Mouse (Mus musculus) midbrain, embryonic 11.5 days (tissue): ENCODE measurements around the gene Slc6a9. TPM values are rescaled to one million over a fixed set of nuclear protein-coding genes. Genes with fewer than 3 reads are reported as not detected.

Experiments used
- ATAC-seq: fragments of 200-750 bp; cut with Nextera tagmentation; 2 replicates; pipeline ENCODE4 v1.8.0; 2017; ENCODE audit warnings: moderate TSS enrichment, moderate library complexity; ENCODE audit not compliant: low FRiP score
- DNase-seq: peaks from one replicate; pipeline ENCODE4 v3.0.0; 2015; ENCODE audit warnings: low spot score; ENCODE audit errors: missing footprints
- H3K27ac ChIP-seq: fragments of 300-500 bp; sonication (generic); 2 replicates; pipeline ENCODE4 v1.5.1; 2014; ENCODE audit warnings: low read depth, low read length
- H3K27me3 ChIP-seq: fragments of 300-500 bp; sonication (generic); 2 replicates; pipeline ENCODE4 v1.6.1; 2014; ENCODE audit warnings: mild to moderate bottlenecking, low read length, moderate library complexity, mixed read lengths; ENCODE audit not compliant: control insufficient read depth, insufficient read depth
- H3K36me3 ChIP-seq: fragments of 300-500 bp; sonication (generic); 2 replicates; pipeline ENCODE4 v1.6.1; 2014; ENCODE audit warnings: mild to moderate bottlenecking, low read length, moderate library complexity, mixed read lengths; ENCODE audit not compliant: control insufficient read depth, insufficient read depth
- H3K4me1 ChIP-seq: fragments of 300-500 bp; sonication (generic); 2 replicates; pipeline ENCODE4 v1.6.1; 2014; ENCODE audit warnings: low read length; ENCODE audit not compliant: control insufficient read depth, insufficient read depth
- H3K4me2 ChIP-seq: fragments of 300-500 bp; sonication (generic); 2 replicates; pipeline ENCODE4 v1.6.1; 2014; ENCODE audit warnings: mild to moderate bottlenecking, moderate library complexity
- H3K4me3 ChIP-seq: fragments of 300-500 bp; sonication (generic); 2 replicates; pipeline ENCODE4 v1.5.1; 2014; ENCODE audit warnings: low read depth, low read length
- H3K9ac ChIP-seq: fragments of 300-500 bp; sonication (generic); 2 replicates; pipeline ENCODE4 v1.6.1; 2014; ENCODE audit warnings: low read length
- H3K9me3 ChIP-seq: fragments of 300-500 bp; sonication (generic); 2 replicates; pipeline ENCODE4 v1.6.1; 2016; ENCODE audit warnings: low read length; ENCODE audit not compliant: control insufficient read depth
- WGBS: fragments of 180-500 bp; shearing (Covaris S2); extraction: QIAGEN DNeasy Blood & Tissue Kit; methylation state at CpG from one replicate; pipeline ENCODE4 v1.1.7; 2014; 5-methylcytosine and 5-hydroxymethylcytosine counted together
- polyA plus RNA-seq: library from polyadenylated mRNA; unstranded; fragments of >200 nt; fragmentation: Nextera tagmentation; extraction: Ambion mirVana; gene quantifications from 2 replicates; pipeline ENCODE4 v1.2.1, GENCODE M21; 2014

Gene Slc6a9
- polyA plus RNA-seq, 1 experiment from 2014 or later, result 4.6 TPM

GRCm38 (mm10) chr4:117887920-117888319, 53.6 kb downstream of the Slc6a9 start:
- no peak for DNase-seq
- H3K4me1 ChIP-seq, result peaks cover 27% of the 10 kb centered on the region
- no peak overlapping the region for H3K4me2 ChIP-seq
- no peak for ATAC-seq
- no peak overlapping the region for H3K27ac ChIP-seq
- H3K27me3 ChIP-seq, result no peaks in the 10 kb centered on the region
- H3K36me3 ChIP-seq, result peaks cover 2% of the 10 kb centered on the region; the same call in 1 of the 2 replicates
- 75% methylated on average over 2 of the region's 2 CpGs for WGBS
- H3K9ac ChIP-seq, result no peak overlapping the region
- H3K4me3 ChIP-seq, result peak overlapping the region; percentile 87; the same call in 1 of the 2 replicates
- H3K9me3 ChIP-seq, result no peaks in the 10 kb centered on the region

- Histone ChIP-seq H3K4me1 (peaks cover 20% of the 10 kb centered on the region), H3K9ac (no peak overlapping the region), H3K27me3 (no peaks in the 10 kb centered on the region), H3K27ac (no peak overlapping the region), H3K4me3 (no peak overlapping the region), H3K36me3 (peaks cover 2% of the 10 kb centered on the region; the same call in 1 of the 2 replicates), H3K4me2 (no peak overlapping the region), H3K9me3 (no peaks in the 10 kb centered on the region)
- no peak for ATAC-seq
- 94% methylated on average over 15 of the region's 15 CpGs for WGBS
- no peak for DNase-seq
These were observed 55.2 kb downstream of the Slc6a9 start for GRCm38 (mm10) chr4:117889471-117889870.

- DNase-seq (no peak), ATAC-seq (no peak)
- Histone ChIP-seq H3K4me1 (peaks cover 20% of the 10 kb centered on the region), H3K4me3 (no peak overlapping the region), H3K9me3 (no peaks in the 10 kb centered on the region), H3K27ac (no peak overlapping the region), H3K27me3 (no peaks in the 10 kb centered on the region), H3K4me2 (no peak overlapping the region), H3K36me3 (peaks cover 3% of the 10 kb centered on the region; the same call in 1 of the 2 replicates), H3K9ac (no peak overlapping the region)
- 93% methylated on average over 14 of the region's 14 CpGs for WGBS
These were observed 55.7 kb downstream of the Slc6a9 start for GRCm38 (mm10) chr4:117890031-117890430.

GRCm38 (mm10) chr4:117890750-117891149, 56.4 kb downstream of the Slc6a9 start:
- Histone ChIP-seq H3K4me1 (peaks cover 20% of the 10 kb centered on the region), H3K4me3 (peak overlapping the region; percentile 74), H3K4me2 (peak overlapping the region; percentile 55), H3K27ac (no peak overlapping the region), H3K9ac (no peak overlapping the region), H3K36me3 (peaks cover 6% of the 10 kb centered on the region; the same call in 1 of the 2 replicates), H3K9me3 (no peaks in the 10 kb centered on the region), H3K27me3 (no peaks in the 10 kb centered on the region)
- DNase-seq, result no peak
- 43% methylated on average over 8 of the region's 8 CpGs for WGBS
- ATAC-seq, result no peak

- WGBS, result under 1% methylated on average over 21 of the region's 21 CpGs
- H3K4me3 ChIP-seq, result peak within 1 kb of the TSS; percentile 74
- H3K4me1 ChIP-seq, result peaks cover 13% of the 10 kb centered on the region
- peaks cover 8% of the 10 kb centered on the region; the same call in 1 of the 2 replicates for H3K36me3 ChIP-seq
- peak within 1 kb of the TSS; percentile 60 for H3K9ac ChIP-seq
- peak; percentile 98 for DNase-seq
- H3K27me3 ChIP-seq, result no peaks in the 10 kb centered on the region
- no peak within 1 kb of the TSS for H3K27ac ChIP-seq
- no peaks in the 10 kb centered on the region for H3K9me3 ChIP-seq
- H3K4me2 ChIP-seq, result peak within 1 kb of the TSS; percentile 55
- ATAC-seq, result peak; percentile 87
These were observed 57.4 kb downstream of the Slc6a9 start, which contains the start of gene Dph2 for GRCm38 (mm10) chr4:117891738-117892161. TSS of gene Dph2 (minus strand) at chr4:117892032.

GRCm38 (mm10) chr4:117893376-117893775, 59.1 kb downstream of the Slc6a9 start:
- 29% methylated on average over 9 of the region's 9 CpGs for WGBS
- H3K36me3 ChIP-seq, result peaks cover 8% of the 10 kb centered on the region; the same call in 1 of the 2 replicates
- H3K27me3 ChIP-seq, result no peaks in the 10 kb centered on the region
- no peaks in the 10 kb centered on the region for H3K9me3 ChIP-seq
- no peak overlapping the region for H3K9ac ChIP-seq
- no peak for ATAC-seq
- H3K4me1 ChIP-seq, result peaks cover 9% of the 10 kb centered on the region
- no peak overlapping the region for H3K27ac ChIP-seq
- peak; percentile 91 for DNase-seq
- H3K4me2 ChIP-seq, result no peak overlapping the region
- H3K4me3 ChIP-seq, result no peak overlapping the region

- no peak for DNase-seq
- Histone ChIP-seq H3K36me3 (peaks cover 14% of the 10 kb centered on the region), H3K4me3 (no peak overlapping the region), H3K4me1 (peaks cover 9% of the 10 kb centered on the region), H3K4me2 (no peak overlapping the region), H3K27ac (no peak overlapping the region), H3K9me3 (no peaks in the 10 kb centered on the region), H3K9ac (no peak overlapping the region), H3K27me3 (no peaks in the 10 kb centered on the region)
- 88% methylated on average over 8 of the region's 8 CpGs for WGBS
- no peak for ATAC-seq
These were observed 60.3 kb downstream of the Slc6a9 start for GRCm38 (mm10) chr4:117894601-117895000.

GRCm38 (mm10) chr4:117895339-117895738, 61.0 kb downstream of the Slc6a9 start:
- Histone ChIP-seq H3K4me3 (no peak overlapping the region), H3K9ac (no peak overlapping the region), H3K9me3 (no peaks in the 10 kb centered on the region), H3K27ac (no peak overlapping the region), H3K4me2 (no peak overlapping the region), H3K36me3 (peaks cover 17% of the 10 kb centered on the region), H3K27me3 (no peaks in the 10 kb centered on the region), H3K4me1 (peaks cover 9% of the 10 kb centered on the region)
- whole genome bisulfite sequencing, result 83% methylated on average over 7 of the region's 7 CpGs
- no peak for ATAC-seq
- no peak for DNase-seq

- Histone ChIP-seq H3K4me2 (no peak overlapping the region), H3K4me3 (no peak overlapping the region), H3K4me1 (peaks cover 6% of the 10 kb centered on the region), H3K9me3 (no peaks in the 10 kb centered on the region), H3K9ac (no peak overlapping the region), H3K36me3 (peaks cover 17% of the 10 kb centered on the region), H3K27me3 (no peaks in the 10 kb centered on the region), H3K27ac (no peak overlapping the region)
- ATAC-seq (no peak), DNase-seq (no peak)
- 98% methylated on average over 6 of the region's 6 CpGs for WGBS
These were observed 61.7 kb downstream of the Slc6a9 start for GRCm38 (mm10) chr4:117896031-117896430.
